Mouse (Mus musculus) hindbrain, embryonic 15.5 days (tissue): ENCODE results near the gene Fam189a2. TPM values are rescaled to one million over a fixed set of nuclear protein-coding genes. Genes with fewer than 3 reads are reported as not detected.

ENCODE experiments used
- polyA plus RNA-seq: library from polyadenylated mRNA; unstranded; fragments of >200 nt; fragmentation: Nextera tagmentation; extraction: Ambion mirVana; gene quantifications from 2 replicates; pipeline ENCODE4 v1.2.1, GENCODE M21; 2015

Gene Fam189a2
- polyA plus RNA-seq, 1 experiment from 2014 or later, result 2.4 TPM

Other genes with a start within 250 kb of the Fam189a2 start
- 12.9 and 13.9 TPM in 2 replicates for gene Tjp2, start 194.0 kb upstream of the Fam189a2 start, polyA plus RNA-seq
- 40.6 and 42.2 TPM in 2 replicates for gene Fxn, start 249.6 kb upstream of the Fam189a2 start, polyA plus RNA-seq